Mouse (Mus musculus) urinary bladder, postnatal 4 days (tissue): ENCODE measurements around the gene Camta1.

ENCODE experiments used
- DNase-seq, 2 experiments: peaks; one replicate each; pipeline ENCODE4 v3.0.0; 2021 to 2022; ENCODE audit warnings: low spot score in 2 of 2

Camta1 gene

GRCm38 (mm10) chr4:151860441-151861331 is 990 bp downstream of the Camta1 start:
- DNase-seq: peak in 1 of 2 experiments; percentile 22

- DNase-seq: no peak
These were observed 2.4 kb downstream of the Camta1 start for GRCm38 (mm10) chr4:151859275-151859674.

GRCm38 (mm10) chr4:151853949-151854348 is 7.7 kb downstream of the Camta1 start:
- no peak for DNase-seq

GRCm38 (mm10) chr4:151851179-151851578 is 10.5 kb downstream of the Camta1 start:
- no peak for DNase-seq

DNA sequence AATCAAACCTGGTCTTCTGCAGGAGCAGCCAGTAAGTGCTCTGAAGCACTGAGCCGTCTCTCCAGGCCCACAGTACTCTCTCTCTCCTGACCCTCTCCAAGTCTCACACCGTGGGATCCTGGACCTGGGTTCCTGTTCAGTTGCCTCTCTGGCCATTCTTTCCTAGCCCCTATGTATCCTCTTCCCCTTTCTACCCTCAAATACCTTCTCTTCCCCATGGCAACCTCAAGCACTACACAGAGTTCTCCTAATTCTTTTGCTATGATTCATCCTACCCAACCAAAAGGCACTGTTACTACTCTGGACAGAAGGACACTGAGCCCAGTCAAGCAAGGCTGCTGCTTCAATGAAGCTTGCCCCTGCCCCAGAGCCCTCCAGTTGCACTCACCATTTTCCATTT is 19.1 kb downstream of the Camta1 start:
- DNase-seq: no peak

GRCm38 (mm10) chr4:151838518-151838917 is 23.2 kb downstream of the Camta1 start:
- DNase-seq: no peak

DNA sequence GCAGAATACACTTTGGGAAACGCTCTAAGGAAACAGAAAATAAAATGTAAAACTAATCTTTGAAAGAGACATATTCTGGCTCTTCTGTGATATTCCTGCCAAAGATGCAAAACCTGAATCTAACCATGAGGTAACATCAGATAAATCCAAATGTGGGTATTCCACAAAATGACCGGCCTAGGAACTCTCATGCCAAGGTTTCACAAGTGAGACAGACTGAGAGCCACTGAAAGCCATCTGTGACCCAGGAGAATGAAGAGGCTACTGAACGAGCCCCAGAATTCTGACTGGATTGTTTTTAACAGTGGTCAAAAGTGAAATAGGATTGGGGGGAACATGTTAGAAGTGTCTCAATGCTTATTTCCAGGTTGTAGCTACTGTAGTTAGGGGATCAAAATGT is 25.8 kb downstream of the Camta1 start:
- DNase-seq: no peak

DNA sequence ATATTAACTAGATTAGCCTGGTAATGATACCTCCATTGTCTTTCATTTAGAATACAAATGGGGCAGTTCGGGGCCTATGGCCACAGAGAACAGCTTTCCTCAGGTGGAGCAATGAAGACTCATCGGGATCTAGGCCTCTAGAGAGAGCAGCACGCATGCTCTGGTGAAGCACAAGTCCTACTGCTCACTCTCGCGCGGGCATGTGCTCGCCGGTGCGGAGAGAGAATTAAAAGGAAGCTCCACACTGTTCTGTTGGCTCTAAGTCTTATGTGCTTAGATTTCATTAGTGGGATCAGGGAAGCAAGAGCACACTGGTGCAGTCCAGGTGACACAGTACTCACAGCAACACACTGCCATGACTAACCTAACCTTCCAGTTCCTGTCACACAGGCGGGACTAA is 27.1 kb downstream of the Camta1 start:
- no peak for DNase-seq

DNA sequence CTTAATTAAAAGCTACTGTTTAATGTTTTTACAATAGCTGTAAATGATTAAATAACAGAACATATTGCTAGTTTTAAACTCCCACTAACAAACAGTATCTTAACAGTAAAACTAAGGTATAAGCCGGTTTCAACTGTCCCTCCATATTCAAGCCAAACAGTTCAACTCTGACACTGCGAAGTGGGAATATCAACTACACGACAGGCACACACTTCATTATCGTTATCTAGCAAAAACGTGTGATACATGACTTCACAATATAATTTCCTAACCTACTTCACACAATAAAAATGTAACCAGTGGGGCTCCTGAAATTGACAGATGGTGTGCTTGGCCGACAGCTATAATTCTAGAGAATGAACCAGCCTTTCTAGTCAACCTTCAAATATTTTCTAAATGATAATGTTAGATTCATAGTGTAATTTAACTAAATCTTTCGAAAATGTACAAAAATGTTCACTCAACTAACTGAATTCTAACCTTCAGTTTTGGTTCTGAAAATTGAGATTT is 27.7 kb downstream of the Camta1 start:
- no peak for DNase-seq

DNA sequence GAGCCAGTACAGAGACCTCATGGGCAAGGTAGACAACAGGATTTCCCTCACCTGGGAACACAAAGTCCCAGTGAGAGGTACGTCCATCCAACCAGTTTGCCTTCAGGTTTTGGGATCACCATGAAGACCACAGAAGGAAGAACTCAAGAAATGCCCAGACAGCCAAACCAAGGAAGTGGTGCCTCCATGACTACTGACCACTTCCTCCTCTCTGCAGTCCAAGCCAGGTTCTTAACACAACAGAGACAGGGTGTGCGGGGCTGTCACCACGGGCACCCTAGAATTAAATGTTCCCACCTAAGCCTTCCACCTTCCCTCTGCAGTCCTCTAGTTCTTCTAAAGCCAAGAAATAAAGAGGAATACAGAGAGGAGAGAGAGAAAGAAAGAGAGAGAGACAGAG is 33.8 kb downstream of the Camta1 start:
- DNase-seq: no peak

GRCm38 (mm10) chr4:151827356-151827755 is 34.3 kb downstream of the Camta1 start:
- no peak for DNase-seq

GRCm38 (mm10) chr4:151823963-151824362 is 37.7 kb downstream of the Camta1 start:
- no peak for DNase-seq

GRCm38 (mm10) chr4:151822986-151823385 is 38.7 kb downstream of the Camta1 start:
- DNase-seq: no peak

DNA sequence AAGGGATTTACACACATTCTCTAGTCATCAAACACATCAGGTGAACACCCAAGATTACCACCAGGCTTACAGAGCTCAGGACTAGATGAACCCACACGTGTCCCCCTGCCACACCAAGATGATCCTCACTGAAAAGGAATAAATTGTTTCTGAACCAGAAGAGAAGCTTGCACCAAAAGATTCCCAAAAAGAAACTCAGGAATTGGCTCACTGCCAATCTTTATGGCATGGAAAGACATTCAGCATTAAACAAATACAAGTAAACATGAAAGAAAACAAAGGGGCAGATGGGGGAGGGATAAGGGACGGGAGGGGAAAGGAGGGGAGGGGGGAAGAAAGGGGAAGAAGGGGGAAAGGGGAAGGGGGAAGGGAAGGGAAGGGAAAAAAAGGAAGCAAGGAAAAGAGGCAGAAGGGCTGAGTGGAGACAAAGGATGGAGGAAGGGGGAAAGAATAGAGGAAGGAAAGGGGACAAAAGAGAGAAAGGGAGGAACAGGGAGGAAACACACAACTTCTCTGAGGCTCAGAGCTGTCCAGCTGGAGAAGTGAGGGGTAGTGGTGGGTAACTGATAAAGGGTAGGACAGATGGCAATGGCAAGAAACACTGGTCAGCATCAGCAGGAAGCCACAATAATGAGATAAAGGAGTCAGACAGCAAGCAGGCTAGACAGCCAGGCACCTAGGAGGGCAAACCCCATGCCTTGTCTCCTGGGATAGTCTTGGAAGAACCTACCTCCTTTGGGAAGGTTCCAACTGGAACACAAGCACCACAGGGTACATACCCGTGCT is 43.5 kb downstream of the Camta1 start:
- DNase-seq: no peak

- DNase-seq: no peak
These were observed 48.0 kb downstream of the Camta1 start for GRCm38 (mm10) chr4:151813711-151814110.

GRCm38 (mm10) chr4:151805685-151806084 is 56.0 kb downstream of the Camta1 start:
- no peak for DNase-seq

DNA sequence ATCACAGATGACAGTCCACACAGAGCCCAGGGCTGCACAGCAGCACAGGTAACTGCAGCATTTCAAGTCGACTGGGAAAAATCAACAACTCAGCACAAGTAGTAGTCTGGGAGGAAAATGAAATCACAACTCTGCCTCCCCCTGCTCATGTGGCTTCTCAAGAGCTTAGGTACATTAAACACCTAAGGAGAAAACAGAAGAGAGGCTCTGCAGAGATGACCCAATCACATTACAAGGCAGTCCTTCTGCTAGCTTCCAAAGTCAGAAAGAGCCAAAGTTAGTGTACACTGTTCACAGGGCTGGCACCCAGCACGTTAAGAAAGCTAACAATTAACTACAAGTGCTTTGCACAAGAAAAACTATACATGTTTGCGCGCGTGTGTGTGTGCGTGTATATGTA is 56.6 kb downstream of the Camta1 start:
- no peak for DNase-seq

DNA sequence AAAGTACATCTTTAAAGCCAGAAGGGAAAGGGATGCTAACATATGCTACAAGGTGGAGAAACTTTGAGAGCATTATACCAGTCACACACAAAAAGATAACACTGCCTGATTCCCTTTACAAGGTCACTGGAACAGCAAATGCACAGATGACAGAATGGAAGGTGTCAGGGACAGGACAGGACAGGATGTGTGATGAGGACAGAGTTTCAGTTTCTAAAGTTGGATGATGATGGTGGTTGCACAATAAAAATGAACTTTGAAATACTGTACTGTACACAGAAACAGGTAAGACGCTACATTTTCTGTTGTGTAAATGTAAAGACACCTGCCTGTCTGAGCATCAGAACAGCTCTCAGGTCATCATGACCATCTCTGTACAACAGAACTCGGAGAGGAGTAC is 57.5 kb downstream of the Camta1 start:
- DNase-seq: no peak

DNA sequence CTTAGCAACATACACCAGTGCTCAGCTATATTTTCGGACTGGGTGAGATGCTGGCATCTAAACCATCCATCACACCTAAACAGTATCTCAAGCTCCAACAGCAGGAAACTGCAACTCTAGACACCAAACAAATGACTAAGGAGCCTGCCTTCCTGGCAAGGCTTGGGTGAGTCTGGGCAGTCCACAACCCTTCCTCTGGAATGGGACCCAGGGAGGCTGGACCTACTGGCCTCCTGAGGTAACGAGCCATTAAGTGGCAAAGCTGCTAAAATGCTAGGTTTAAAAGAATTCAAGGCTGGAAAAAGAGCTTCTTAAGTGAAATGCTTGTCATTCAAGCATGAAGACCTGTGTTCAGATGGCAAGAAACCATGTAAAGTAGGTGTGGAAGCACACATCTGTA is 63.0 kb downstream of the Camta1 start:
- no peak for DNase-seq

DNA sequence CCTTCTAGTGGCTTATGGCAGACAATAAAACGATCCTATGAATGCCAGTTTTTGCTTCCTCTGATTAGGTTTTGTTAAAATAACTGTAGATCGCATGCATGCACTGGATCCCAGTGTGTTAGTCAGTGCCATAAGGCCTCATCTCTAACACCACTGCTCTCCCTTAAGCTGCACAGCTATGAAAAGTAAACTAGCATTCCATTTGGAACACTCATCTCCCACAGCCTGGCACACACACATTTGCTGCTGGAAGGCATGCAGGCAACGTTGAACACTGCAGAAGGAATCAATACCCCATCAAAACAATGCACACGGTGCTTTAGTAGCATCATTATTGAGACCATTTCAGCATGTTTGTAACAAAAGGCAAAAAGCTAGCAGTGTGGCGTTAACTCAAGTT is 68.0 kb downstream of the Camta1 start:
- no peak for DNase-seq

GRCm38 (mm10) chr4:151786946-151787705 is 74.5 kb downstream of the Camta1 start:
- DNase-seq: no peak

DNA sequence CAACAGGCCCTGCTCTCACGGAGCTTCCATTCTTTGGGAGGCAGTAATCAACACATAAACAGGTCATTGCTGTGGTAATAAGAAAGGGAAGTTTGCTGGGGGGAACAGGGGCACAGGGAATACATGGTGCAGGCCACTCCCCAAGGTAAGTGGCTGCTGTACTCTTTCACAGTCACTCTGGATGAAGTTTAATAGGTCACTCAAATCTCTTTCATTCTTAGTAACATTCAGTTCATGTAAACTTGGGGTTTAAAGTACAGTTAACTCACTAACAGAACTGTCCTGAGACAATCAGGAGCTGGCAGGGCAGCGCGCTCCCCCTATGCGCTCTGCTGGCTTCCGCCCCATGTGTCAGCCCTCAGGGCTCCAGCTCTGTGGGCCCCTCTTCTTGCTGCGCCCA is 81.2 kb downstream of the Camta1 start:
- no peak for DNase-seq
